Mouse (Mus musculus): ENCODE results near the gene Fads3.

Gene Fads3

DNA sequence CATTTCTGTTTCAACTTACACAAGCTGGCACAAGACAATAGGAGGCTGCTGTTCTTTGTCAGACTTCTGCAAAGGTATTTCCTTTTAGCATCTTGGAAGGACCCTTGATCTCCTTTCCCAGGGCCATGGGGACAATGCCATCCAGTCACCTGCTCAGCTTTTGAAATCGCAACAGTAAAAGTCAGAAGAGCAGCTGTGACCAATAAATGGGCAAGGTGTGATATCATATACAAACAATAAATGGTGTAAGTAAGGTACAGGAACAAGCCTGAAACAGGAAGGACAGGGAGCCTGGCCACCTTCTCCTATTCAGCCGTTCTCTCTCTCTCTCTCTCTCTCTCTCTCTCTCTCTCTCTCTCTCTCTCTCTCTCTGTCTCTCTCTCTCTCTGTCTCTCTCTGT is 9.1 kb downstream of the Fads3 start:
- DNase-seq (ENCODE audit: inconsistent ontology term): no peak

DNA sequence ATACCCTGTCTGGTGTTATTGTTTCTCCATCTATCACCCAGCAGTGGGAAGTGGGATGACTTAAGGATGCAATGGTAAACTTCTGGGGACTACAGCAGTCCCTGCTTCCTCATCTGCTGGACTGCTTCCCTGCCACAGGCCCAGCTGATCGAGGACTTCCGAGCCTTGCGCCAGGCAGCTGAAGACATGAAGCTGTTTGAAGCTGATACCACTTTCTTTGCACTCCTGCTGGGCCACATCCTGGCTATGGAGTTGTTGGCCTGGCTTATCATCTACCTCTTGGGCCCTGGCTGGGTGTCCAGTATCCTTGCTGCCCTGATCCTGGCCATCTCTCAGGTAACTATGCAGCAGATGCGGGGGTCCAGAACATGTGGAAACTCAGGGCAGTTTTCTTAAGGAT is 11.3 kb downstream of the Fads3 start:
- DNase-seq (ENCODE audit: inconsistent ontology term): no peak

DNA sequence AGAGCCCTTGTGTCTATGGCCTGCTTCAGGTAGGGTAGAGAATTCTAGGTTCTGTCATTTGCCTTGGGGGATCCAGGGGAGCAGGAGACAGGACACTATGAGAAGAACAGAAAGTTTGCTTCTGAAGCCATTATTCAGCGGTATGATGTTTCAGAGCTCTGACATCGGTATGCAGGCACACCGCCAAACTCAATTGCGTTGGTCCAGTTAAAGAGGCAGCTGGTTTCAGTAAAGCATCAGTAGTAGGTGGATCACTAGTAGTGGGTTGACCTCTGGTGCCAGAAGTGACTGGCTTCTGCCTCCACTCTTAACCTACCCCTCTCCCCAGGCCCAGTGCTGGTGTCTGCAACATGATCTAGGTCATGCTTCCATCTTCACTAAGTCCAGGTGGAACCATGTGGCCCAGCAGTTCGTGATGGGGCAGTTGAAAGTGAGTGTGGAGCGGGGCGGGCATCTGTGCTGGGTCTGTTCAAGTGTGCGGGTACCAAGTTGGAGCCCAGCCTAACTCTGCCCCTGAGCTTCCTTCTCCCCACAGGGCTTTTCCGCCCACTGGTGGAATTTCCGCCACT is 12.4 kb downstream of the Fads3 start:
- peak; percentile 54 for DNase-seq (ENCODE audit: inconsistent ontology term)

DNA sequence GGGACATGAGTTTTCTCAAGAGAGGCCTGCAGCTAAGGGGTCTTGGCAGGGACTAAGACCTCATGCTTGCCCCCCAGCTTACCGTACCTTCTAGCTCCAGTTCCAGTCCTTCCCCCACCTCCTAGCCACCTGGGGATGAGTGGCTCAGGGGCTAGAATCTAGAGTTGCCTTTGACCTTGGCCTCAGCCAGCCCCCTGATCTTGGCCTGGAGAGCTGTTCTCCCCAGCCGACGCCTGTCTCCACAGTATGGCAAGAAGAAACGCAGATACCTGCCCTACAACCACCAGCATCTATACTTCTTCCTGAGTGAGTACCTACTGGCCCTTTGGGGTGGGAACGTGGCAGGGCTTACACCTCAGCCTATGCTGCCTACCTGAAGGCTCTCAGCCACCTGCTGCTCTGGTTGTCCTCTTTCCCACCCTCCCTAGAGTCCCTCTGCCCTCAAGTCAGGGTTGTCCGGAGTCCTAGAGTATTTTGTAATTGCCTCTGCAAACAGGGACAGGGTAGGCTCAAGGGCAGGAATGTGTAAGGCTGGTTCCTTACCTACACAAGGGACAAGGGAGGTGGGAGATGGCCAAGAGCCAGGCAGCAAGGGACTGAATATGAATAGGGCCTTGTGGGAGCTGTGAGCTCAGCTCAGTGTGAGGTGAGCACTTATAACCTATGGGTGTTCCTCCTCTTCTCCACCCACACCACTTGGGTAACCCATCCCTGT is 13.1 kb downstream of the Fads3 start:
- no peak for DNase-seq (ENCODE audit: inconsistent ontology term)

DNA sequence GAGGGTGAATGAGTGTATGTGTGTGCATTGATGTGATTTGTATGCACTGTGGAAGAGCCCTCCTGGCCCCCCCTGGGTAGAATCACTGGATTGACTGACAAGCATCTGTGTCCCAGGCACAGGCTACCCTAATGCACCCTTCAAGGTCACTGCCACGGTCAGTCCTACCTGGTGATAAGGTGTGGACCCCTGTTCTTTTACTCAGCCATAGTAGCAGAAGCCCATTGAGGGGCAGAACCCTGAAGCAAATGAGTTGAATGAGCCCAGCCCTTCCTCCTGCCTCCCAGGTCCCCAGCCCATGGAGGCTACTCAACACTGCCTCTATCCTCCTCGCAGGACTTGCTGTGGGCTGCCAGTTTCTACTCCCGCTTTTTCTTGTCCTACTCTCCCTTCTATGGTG is 13.9 kb downstream of the Fads3 start:
- no peak for DNase-seq (ENCODE audit: inconsistent ontology term)

DNA sequence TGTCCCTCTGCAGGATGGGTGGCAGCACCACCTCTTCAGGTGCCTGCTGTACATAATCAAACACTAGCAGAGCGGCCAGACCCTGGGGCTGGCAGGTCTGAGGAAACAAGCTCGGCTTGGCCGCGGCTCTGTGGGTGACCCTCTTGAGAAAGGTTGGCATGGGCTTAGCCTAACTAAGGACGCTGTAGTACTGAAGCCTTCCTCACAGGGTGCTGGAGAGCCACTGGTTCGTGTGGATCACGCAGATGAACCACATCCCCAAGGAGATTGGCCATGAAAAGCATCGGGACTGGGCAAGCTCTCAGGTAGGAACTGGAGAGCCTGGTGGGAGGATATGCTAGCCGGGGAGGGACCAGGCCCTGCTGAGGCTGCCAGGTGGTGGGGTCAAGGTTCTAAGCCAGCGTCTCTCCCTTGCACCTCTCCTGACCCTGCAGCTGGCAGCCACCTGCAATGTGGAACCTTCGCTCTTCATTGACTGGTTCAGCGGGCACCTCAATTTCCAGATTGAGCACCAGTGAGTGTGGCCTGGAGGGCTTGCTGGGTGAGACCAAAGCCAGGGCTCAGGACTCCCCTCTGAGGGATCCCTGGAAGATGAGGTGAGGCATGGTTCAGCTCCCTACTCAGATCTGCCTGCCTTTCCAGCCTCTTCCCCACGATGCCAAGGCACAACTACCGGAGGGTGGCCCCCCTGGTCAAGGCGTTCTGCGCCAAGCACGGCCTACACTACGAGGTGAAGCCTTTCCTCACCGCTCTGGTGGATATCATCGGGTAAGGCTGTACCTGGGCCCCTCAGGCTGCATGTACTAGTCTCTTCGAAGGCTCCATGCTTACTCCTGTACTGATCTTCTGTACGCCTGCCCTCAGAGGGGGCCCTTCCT is 14.7 kb downstream of the Fads3 start:
- DNase-seq (ENCODE audit: inconsistent ontology term): no peak

DNA sequence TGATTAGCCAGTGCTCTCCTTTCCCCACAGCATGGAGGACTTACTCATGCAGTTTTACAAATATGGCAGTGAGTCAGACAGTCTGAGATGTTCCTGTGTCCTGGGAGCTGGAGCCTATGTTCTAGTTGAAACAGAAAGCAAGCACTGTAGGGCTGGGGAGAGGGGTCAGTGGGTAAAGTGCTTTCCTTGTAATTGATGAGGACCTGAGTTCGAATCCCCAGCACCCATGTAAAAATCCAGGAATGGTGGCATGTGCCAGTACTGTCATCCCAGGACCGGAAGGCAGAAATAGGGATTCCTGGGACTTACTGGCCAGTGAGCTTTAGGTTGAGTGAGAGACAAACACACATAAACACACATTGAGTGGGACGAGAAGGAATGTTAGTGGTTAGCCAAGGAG is 15.3 kb downstream of the Fads3 start:
- no peak for DNase-seq (ENCODE audit: inconsistent ontology term)

DNA sequence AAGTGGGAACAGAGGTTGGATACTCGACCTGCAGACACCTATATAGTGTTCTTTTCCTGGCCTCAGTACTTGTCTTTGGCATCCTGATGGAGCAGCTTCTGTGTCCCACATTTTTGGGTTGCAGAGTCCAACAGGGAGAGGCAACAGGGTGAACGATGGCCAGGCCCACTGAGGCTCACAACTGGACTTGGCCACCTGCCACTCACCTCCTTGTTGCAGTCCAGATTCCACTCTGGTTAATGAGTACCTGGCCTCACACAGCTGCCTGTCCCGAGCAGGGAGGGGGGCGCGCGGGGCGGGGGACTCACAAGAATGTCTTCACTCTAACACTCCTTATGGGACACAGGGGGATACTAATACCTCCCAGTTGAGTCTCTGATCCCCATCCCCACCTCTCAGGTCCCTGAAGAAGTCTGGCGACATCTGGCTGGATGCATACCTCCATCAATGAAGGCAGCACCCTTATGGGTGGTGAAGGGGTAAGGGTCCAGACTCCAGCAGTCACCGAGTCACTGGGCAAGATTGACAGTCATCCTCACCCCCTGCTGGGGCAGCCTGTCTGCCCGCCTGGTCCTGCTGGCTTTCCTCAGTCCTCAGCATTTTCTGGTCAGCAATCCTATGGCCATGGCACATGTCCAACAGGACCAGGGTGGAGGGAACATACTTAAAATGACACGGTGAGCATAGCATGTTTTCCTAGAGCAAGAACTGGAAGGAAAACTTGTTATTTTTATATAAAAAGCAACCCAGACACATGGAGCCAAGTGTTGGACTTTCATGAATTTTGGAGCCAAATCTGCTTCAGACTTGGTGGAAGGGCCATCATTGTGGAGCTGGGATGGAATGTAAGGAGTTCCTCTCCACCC is 16.4 kb downstream of the Fads3 start:
- no peak for DNase-seq (ENCODE audit: inconsistent ontology term)

DNA sequence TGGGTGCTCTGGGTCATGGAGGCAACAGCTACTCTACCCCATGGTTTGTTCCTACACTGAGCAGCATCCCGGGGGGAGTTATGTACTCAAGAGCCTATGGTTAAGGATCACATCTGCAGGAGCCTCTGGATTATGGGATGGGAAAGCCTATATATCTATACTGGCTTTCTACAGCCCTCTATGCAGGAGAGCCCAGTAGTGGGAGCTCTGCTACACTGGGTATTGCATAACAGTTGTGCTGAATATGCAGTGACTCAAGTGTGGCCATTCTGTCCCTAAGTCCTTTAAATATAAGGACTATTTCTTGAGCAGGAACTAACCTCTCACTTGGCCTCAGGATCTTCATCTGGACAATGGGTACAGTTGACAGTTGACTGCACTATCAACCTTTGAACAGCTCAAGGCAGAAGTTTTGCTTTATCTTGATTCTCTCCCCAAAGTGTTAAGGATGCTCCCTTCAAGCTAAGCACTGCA is 17.0 kb downstream of the Fads3 start:
- no peak for DNase-seq (ENCODE audit: inconsistent ontology term)

DNA sequence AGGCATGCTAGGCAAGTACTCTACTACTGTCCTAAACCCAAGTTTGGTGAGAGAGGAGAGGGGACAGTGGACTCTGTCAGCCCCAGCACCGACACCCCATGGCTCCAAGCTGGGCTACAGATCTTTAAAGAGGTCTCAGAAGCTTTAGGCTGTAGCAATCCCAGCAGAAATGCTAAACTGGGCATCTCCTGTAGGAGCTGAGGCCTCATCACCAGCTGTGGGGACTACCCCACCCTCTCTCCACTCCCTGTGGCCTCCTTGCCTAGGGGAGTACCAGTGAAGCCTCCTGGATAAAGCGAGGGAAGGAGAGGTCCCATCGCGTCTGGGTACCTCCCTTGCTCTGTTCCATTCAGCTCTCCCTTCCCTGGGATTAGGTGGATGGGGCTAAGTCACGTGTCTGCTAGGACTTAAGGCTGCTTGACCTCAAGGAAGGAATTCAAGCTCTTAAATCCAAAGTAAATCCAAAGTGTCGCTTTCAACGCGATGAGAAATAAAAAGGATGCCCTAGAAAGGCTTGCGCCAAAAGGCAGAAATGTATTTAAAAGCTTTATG is 17.6 kb downstream of the Fads3 start:
- DNase-seq (ENCODE audit: inconsistent ontology term): no peak

DNA sequence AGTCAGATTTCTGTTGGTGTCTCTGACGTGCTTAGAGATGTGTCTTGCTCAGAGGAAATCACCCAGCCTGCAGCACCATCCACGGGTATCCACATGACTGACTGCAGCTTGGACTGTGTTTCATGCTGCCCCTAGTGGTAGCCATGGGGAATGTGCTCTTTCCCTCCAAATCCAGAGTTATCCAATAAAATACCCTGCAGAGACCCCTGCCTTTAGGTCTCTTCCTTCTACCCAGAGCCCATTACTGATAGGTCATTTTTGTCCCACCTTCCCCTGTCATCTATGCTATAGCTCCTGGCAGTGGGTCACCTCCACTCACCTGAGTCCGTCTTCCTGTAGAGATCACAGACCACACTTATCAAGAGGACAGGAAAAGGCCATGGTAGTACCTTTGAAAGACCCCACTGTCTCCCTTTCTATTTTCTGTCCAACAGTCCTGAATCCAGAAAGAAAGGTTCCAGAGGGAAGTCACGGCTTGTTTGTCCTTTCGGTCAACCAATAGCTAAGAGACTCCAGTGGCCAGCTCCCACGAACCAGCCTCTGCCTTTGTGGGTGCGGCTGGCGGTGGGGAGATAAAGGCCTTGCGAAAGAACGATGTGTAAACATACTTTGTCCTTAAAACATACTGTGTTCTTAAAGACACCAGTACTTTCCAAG is 18.7 kb downstream of the Fads3 start:
- no peak for DNase-seq (ENCODE audit: inconsistent ontology term)

DNA sequence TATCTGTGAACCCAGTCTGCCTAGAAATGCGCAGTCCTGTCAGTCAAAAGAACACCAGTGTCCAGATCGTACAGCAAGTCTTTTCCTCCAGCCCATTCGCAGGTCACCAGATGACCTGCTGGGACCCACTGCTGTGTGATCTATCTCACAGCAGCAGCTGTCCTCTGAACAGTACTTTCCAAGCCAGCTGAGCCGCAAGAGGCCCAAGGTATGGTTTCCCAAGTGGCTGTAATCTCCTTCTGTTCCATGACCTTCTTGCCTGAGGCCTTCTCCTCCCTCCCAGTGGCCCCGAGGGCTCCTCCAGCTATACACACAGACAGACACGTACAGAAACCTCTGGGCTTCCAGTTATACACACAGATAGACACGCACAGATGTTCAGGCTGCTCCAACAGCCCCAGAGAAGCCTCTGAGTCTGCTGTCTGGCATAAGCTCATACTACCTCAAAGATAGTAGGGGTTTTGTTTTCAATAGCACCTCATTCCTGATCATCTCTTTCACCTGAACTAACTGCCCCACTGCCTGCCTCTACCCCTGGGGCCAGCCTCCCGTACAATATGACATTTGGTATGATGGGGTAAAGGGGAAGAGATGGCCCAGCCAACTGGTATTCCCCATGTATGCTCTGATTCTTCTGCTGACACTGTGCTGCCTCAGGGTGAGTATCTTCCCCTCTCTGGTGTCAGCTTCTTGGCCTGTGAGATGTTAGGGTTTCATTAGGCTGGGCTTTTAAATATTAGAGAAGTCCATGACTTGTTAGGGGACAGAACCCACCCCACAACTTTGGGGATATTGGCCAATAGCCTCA is 19.6 kb downstream of the Fads3 start:
- no peak for DNase-seq (ENCODE audit: inconsistent ontology term)

DNA sequence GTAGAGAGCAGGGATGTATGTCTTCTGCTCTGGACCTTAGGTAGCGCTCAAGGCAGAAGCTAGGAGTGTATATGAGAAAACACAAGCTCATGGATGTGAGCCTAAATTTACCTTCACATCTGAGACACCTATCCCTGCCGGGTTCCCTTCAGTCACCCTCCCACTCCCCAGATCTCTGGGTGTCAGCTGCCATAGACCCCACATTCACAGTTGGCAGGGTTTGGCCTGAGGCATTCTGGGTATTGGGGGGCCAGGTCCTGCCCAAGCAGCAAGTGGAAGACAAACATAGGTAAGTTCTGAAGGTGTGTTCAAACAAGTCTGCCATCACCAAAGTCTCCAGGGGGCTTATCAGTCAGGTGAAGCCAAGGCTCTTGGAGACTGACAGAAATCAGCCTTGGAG is 20.3 kb downstream of the Fads3 start:
- no peak for DNase-seq (ENCODE audit: inconsistent ontology term)

DNA sequence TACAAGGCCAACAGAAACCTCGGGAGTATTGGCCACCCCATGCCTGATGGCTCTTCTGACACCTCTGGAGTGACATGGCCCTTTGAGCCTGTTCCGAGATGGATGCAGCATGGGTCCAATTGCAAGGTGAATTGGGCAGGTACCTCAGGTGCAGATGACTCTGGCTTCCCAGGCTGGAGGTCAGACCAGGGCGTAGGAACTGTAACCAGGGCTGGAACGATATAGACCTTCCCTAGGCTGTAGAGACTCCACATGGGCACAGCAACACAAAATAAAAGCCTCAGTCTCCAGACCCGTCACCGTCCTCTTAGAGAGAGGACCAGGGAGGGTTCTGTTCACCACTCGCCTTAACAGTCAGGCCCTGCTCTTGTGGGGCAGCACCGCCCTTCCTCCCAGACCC is 20.9 kb downstream of the Fads3 start:
- DNase-seq (ENCODE audit: inconsistent ontology term): no peak

DNA sequence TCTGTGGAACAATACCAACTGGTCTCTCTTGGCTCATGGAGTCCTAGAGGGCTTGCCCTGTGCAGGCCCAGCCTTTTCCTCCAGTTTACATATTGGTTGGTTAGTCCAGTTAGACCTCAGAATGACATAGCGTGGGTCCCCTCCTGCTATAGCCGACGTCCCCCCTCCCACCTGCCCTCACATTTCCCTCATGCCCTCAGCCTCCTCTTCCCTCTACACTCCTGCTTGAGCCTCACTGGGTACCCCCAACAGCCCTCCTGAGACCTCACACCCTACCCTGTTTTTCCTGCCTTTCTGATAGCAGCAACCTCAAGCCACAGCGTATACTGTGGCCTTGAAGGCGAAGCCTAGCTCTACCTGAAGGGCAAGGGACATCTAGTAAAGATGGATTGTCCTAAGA is 21.5 kb downstream of the Fads3 start:
- no peak for DNase-seq (ENCODE audit: inconsistent ontology term)

DNA sequence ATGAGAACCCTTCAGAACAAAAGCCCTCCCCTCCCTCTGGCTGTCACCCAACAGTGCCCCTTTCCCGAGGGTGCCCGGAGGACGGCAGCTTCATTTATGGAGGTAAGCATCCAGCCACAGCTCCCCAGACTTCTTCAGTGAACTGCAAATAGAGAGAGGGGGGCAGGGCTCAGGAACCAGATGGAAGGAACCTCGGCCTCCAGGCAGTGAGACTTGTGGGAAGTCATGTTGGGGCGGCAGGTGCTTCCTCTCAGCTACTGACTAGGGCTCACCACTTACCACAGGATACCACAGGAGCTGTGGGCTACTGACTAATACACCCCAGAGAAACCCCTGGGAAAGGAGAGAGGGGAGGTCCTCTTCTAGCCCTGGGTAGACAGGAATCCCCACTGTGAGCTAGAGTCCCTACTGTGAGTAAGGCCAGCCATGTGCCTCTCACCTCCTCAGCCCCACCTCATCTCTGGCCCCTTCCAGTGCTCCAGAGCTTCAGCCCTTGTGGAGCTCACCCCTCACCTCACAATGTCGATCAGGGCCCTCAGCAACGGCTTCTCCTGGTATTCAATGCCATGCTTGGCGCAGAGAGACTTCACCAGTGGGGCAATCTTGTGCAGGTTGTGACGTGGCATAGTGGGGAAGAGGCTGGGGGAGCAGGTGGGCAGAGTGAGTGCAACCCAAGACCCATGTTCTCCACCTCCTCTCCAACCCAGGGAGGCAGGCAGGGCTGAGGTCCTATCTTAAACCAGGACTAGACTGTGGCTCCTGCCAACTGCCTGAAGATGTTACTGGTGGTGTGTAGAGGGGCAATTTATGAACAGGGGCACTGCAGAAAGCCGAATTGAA is 23.0 kb downstream of the Fads3 start:
- no peak for DNase-seq (ENCODE audit: inconsistent ontology term)

DNA sequence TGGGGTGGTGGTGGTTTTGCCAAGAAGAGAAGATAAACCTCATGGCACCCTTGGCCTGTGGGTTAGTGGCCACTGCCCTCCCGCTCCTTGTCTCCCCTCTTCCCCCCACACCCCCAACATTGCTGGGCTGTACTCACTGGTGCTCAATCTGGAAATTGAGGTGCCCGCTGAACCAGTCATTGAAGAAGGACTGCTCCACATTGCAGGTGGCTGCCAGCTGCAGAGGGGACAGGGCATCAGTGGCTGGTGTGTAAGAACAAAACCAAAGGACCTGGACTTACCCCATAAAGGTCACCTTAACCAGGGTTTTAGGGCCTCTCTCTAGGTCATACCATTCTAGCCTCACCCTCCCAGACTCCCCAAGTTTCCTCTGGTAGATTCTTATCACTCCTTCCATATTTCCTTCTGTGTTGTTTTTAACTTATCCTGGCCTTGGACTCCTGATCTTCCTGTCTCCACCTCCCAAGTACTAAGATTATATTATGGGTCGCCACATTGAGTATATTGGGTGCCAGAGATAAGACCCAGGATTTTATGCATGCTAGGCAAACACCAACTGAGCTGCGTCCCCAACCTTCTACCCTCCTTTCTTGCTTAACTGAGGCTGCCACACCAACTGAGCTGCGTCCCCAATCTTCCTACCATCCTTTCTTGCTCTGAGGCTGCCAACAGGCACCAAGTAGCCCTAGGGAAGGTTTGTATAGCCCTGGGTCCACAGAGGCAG is 24.3 kb downstream of the Fads3 start:
- DNase-seq (ENCODE audit: inconsistent ontology term): no peak

DNA sequence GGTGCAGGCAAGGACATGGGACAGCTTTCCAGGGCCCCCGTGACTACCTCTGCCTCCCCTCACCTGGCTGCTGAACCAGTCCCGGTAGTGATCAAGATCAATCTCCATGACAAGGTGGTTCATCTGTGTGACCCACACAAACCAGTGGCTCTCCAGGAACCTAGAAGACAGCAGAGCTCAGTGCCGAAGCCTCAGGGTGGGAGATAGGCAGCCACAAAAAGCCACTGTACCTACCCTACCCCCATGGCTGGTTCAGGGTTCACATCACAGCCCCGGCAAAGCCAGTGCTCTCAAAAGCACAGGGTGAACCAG is 24.8 kb downstream of the Fads3 start:
- DNase-seq (ENCODE audit: inconsistent ontology term): no peak

DNA sequence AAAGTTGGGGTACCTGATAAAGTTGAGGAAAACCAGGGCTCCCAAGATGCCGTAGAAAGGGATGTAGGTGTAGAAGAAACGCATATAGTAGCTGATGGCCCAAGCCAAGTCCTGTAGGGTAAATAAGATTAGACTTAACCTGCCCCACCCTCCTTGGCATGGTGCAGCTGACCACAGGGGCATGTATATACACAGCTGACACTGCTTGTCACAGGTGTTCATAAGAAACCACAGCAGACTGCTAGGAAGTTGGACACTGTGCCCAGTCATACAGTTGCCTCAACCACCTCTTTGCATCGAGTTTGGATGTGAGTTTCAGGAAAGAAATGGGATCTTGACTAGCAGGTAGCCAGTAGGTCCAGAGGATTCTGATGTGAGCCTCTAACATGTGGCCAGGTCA is 25.1 kb downstream of the Fads3 start:
- no peak for DNase-seq (ENCODE audit: inconsistent ontology term)

All from Muller cell, postnatal 12 days (primary cell).